Mouse (Mus musculus): ENCODE results near the gene Kcnc3.

GRCm38 (mm10) chr7:44624828-44625227, 34.4 kb downstream of the Kcnc3 start:
- TF ChIP-seq CTCF (IDR thresholded peaks at IDR 0.05; ENCODE audit: borderline replicate concordance, insufficient read depth, low read length) (no peak), POLR2A (IDR thresholded peaks at IDR 0.05; ENCODE audit: low read depth, low read length) (no peak)
